Mouse (Mus musculus) neutrophil, adult 5-6 weeks (primary cell): ENCODE measurements around the gene Spock3. TPM values are rescaled to one million over a fixed set of nuclear protein-coding genes. Genes with fewer than 3 reads are reported as not detected.
"Not testable (repeated sequence)": the region's sequence is repeated elsewhere in the genome, so short reads cannot be mapped to it uniquely, and the experiment has no call there.

Experiments used
- ATAC-seq: fragments of 151-379, 151-347 bp; 2 replicates; pipeline ENCODE4 v1.8.0; 2017; ENCODE audit warnings: mild to moderate bottlenecking, moderate TSS enrichment; ENCODE audit not compliant: insufficient number of reproducible peaks, poor library complexity, low FRiP score, severe bottlenecking; ENCODE audit errors: extremely low read depth
- total RNA-seq: library from RNA; stranded (forward); fragments of 200-1000 nt; gene quantifications from 2 replicates; pipeline ENCODE4 v1.2.3, GENCODE M21; 2017

Spock3 gene
- not detected in 2 replicates for total RNA-seq

DNA sequence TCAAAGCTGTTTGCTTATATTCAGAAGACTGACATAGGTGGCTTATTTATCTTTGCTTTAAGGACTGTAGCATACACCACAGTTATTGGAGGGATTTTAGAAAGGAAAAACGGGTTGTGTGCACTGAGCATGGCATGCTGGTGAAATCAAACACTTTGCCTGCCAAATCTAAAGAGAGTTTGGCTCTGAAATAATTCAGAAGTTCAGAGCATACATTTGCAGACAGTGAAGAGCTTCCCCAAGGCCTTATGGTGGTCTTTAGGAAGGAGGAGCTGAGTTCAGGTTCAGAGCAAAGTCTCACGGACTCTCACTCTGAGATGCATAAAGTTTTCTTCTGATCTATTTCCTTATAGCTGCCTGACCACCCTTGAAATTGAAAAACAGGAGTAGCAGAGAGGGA is at the start of gene Spock3:
TSS of gene Spock3 (plus strand) at position 301 of the 400 bp plus-strand sequence.
- no peak for ATAC-seq

DNA sequence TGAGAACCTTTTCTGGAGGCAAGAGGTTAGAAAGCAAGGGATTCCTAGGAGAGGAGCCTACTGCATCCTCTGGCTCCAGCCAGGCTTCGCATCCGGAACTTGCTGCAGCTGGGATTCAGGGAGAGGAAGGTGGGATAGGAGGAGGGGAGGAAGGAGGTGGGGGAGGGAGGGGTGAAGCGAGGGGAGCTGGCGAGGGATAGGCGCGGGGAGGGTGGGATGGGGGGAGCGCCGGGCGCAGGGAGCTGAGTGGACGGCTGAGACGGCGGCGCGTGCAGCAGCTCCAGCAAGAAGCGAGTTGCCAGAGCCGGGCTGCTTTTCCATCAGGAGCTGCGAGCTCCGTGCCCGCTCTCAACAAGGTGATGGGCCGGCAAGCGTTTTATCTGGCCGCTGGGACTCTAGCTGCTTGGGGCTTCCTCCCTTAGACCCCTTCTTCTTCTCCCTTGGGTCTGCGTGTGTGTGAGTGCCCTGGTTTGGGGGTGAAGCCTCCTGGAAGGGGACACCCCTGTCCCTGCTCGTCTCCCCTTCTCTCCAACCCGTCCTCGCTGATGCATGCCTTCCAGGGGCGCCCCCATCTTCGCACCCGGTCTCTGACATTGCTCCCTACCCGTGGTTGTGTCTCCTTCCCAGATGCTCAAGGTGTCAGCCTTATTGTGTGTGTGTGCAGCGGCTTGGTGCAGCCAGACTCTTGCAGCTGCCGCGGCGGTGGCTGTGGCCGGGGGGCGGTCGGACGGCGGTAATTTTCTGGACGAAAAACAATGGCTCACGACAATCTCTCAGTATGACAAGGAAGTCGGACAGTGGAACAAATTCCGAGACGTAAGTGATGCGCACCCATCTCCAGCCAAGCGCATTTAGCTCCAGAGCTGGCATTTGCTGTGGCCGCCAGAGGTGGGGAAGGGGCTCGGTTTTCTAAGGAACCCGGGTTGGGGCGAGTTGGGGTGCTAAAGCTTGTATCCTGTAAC is 645 bp downstream of the Spock3 start:
- no peak for ATAC-seq

DNA sequence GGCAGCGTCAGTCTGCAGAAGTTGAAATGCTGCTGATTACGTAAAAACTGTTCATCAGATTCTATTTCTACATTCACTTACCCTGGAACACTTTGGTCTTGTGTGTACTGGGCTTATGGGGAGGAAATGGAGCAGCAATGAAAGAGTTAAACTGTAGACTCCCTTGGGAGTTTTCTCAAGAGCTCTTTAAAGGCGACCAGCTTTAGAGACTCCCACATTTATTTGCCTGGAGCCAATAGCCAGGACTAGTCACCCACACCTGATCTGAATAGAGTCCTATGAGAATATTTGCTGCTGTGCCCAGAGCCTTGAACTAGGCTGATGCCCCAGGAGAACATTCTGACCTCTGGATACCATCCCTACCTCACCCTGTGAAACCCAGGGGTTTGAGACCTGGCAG is 1.7 kb downstream of the Spock3 start:
- no peak for ATAC-seq

DNA sequence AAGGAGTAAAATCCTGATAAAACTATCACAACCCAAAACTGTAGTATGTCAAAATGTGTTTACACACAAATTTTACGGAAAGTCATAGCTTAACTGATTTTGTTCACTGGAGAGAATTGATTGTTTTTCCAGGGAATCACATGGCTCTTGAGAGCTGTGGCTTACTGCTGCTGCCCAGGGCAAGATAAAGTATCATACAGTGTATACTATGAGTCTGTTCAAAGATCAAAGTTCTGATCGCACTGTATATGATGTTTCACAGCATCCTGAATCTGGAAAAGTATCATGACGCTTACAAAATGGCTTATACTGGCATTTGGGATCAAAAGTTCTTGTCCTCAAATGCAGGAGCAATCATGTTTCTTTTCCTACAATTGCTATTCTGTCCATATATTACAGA is 11.8 kb downstream of the Spock3 start:
- ATAC-seq = no peak

DNA sequence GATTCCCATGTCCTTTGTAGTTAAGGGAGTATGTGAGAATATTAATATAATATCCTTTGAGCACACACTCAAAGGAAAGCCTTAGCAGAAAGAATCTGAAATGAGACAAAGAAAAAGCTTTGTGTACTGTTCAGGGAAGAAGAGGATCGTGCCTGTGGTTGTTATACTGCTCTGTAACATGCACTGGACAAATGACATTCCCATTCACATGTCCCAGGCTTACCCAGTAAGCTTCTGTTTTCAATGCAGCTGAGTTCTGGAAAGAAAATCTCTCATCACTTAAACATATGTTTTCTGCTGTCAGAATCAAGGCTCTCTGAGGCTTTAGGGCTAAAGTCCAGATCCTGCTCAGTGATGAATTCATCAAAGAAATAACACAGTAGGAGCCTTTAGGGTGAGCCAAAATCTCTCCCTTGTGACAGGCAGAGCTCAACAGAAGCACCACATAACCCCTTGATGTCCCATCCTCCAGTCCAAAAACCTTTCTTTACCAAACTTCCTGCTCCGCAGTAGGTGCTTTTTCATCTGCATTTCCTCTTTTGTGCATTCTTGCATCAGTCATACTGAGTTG is 19.1 kb downstream of the Spock3 start:
- ATAC-seq = no peak

DNA sequence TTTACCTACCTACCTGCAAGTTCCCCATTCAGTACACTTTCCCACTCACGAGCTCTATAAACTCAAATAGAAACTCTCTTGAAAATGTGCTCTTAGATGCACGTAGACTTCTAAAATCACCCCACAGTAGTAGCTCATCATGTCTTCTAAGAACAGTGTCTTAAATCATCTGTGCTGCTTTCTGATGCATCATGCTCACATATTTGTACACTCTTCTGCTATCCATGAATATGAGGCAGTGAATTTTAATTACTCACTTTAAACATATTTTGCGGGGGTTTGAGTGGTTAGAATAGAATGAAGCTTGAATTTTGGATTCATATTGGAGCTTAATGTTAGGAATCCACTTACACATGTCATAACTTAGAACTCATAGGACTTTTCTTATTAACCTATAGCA is 138.2 kb downstream of the Spock3 start:
- no peak for ATAC-seq

DNA sequence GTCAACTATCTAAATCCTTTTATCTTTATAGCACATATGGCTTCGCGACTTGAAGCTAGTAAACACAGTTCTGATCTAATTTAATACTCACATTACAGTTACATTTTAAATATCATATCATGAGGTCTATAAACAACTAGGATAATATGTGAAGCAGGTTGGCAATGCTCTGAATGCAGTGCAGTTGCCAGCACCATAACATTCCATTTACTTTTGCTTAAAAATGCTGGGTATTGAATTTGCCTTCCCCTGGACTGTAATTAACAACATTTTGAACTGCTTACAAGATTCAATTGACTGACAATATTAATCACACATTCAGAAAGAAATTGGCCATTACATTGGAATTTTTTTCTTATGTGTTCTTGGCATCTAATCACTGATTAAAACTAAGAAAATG is 147.4 kb downstream of the Spock3 start:
- ATAC-seq = no peak

DNA sequence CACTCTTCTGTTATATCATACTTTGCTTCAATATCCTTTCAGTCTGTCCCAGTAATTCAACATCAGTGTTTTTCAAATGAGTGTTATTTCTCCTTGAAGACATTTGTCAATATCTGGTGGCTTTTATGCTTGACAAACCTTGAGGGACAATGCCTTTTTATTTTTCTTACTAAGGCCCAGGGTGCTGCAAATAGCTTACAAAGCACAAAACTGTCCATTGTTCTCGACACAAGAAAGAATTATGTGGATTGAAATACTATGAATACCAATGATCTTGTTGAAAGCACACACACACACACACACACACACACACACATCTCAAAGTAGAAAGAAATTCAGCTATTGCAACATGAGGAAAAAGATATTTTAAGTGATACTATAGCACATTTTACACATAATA is 159.0 kb downstream of the Spock3 start:
- no peak for ATAC-seq

DNA sequence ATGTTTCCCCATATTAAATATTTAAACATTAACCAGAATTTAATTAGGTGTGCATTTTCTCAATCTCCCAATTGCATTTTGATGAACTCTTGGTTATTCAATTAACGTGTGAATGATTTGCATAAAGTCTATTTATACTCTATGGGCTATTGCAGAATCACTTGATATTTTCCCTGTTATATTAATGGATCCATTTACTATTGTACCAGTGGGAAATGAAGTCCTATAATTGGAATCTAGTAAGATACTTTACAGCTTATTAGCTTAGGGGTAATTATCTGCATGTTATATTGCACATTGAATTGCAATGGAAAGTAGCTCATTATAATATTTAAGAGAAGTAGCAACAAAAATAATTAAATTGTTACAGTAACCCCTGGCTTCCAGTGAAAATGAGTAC is 162.1 kb downstream of the Spock3 start:
- no peak for ATAC-seq

DNA sequence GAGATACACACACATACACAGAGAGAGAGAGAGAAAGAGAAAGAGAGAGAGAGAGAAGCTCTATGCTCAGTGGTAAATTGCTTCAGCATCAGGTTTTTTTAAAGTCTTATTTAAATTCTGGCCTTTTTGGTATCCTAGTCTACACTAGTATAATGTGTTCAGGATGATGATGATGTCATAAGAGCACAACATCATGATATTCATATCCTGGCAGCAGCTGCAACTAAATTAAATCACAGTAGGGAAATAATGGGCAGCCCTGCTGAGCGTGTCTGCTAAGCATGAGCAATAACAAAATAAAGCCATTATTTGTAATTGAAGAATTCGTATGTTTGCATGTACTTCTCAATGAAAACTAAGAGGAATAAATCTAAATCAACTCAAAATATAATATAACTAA is 169.7 kb downstream of the Spock3 start:
- no peak for ATAC-seq

DNA sequence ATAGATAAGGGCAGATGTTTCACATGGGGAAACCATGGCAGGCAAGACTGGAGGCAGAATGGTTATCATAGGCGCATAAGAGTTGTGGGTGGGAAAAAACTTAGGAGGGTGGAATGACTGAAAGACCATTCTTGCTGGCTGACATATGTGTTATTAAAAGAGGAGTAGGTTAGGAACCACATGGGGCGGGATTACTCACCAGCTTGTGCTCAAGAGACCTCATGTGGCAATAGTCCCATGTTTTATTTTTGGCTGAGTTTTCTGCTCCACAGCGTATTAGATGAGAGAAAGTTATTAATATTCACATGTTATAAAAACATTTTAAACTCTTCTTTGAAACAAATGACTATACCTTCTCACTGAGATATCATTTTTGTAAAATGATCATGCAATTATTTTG is 184.6 kb downstream of the Spock3 start:
- no peak for ATAC-seq

DNA sequence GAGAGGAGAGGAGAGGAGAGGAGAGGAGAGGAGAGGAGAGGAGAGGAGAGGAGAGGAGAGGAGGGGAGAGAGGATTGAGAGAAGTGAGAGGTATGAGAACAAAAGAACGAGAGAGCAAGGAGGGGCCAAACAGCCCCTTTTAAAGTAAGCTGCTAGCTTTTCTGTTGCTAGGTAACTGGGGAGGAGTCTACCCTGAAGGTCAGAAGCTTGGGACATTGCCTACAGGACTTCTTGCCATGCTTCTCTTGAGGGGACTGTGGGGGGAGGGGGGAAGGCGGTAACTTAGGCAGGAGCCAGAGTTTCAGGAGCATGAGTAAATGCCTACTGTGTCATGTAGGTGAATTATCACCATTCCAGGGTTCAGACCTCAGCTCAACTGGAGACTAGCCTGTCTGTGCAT is 213.1 kb downstream of the Spock3 start:
- ATAC-seq = not testable (repeated sequence)

DNA sequence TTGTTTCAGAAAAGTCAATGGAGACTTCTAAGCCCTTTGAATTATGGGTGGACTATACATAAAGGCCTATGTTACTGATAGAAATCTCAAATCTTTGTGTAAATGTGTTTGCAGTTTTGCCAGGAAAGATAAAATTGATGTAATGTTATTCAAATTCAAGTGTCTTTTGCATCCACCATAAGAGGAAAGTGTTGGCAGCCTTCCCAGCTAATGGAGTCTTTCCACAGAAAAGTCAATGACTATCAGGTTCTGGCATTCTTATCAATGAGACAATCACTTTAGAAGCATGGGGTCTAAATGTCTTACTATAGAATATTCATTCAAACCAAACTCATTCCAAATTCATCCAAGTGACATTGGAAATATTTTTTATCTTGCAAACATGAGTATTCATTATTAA is 214.5 kb downstream of the Spock3 start:
- ATAC-seq = no peak

DNA sequence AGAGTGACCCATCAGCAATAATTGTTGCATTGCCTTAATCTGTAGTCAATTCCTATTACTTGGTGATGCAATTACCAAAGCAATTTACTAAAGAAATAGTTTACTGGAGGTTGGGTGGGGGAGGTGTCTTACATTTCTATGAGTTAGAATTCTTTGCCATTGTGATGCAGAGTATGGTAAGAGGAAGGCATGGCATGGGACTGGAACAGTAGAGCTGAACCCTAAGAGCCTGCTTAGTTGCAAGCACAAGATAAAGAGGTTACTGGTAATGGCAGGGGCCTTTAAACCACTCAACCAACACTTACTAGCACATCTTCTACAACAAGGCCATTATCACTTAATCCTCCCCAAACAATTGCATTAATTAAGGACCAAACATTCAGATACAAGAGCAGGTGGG is 219.1 kb downstream of the Spock3 start:
- ATAC-seq = no peak

DNA sequence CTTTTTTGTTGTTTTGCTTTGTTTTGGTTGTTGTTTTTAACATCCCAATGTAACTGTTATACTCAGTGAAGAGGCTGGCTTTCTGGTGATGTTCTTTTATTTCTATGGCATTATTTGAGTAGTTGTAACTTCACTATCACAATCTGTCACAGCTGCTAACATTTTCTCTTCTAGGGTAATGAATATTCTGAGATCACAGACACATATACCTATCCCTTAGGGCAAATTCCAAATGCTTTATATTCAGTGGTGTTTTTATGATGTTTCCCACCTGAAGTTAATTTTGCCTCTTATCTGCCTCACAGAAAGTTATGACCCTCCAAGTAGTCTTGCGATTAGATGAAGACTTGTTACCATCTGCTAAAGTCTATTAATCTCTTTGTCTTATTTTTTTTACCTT is 230.5 kb downstream of the Spock3 start:
- ATAC-seq = no peak

DNA sequence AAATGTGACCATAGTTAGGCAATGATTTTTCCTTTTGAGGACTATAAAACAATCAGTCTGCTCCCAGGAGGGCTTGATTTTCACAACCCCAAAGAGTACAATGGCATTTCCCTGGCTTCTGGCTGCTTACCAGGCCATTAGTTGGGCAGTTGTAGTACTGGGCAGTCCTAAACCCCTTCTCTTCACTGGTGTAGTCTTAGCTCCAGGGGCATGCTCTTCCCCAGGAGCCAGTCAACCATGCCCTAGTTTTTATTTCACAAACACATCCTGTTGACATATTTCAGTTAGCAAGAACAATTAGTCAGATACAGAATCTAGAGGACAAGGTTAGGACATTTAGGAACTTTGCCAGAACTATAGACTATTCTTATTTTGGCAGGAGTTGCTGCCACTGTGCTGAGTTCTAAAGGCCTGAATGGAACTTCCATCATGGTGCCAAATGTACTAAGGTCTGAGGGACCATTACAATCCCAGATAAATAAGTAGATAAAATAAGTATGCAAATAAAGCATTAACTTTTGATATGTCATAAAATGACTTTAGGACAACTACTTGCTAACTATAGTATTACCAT is 308.1 kb downstream of the Spock3 start:
- no peak for ATAC-seq

DNA sequence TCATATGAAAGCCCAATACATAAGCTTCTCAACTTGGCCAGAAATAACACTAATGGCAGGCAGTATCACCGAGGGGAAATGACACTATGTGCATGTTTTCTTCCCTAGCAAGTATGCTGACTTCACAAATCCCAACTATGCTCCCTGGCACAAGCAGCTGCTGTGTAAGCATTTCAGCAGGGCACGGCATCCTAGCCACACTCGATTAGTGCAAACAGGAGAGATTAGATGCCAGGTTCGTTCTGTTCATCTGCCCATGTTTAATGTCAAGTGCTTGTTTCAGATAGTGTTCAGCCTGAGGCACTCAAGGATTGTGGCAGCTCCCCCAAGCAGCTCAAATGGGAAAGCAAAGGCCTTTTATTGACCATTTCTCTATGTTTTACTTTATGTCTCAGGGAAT is 311.7 kb downstream of the Spock3 start:
- no peak for ATAC-seq

DNA sequence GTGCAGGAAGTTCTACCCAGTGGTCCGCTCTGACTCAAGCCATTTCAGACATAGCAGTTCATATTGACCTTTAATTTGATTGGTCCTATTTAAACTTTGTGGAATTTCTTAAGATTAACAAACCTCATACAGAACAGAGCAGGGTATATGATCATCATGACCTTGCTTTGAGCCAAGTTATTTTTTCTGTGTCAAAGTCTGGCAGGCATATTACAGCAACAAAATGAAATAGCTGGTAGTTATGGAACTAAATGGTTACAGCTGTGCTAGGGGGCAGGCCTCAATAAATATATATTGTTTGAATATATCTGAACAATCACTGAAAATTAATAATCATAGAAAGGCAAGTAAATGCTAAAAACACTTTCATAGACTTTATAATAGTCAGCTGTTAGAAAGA is 384.6 kb downstream of the Spock3 start:
- no peak for ATAC-seq

DNA sequence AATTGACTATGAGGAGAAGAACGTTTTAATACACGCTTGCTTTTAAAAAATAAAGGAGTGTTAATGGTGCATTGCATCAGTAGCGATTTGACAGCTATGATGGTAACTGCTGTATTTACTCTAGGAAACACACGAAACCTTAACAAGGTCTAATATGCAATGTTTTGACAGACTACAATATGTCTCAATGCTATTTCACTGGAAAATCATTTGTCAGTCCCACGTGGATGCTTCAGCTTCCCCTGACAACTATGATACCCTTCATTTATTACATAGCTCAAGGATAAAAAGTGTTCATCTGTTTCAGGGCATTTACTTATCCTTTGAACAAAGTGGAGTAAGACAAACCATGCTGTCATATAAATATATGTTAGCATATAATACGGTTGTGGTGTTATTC is 417.8 kb downstream of the Spock3 start:
- ATAC-seq = no peak

DNA sequence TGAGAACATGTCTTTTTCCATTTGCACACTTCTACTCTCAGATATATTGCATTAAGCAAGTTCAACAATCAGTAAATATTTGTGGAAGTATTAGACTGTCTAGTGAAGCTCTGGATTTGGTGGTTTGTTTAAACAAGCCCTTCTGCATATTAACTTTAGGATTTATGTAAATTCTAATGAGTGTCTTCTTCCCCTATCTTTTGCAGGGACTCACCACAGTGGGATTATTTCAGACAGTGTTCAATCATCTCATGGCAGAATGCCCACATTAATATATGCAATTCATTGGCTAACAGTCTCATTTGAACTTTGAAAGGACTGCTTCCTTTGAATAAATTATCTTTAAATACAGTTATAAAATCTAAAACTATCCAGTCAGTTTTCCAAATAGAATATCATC is 446.9 kb downstream of the Spock3 start:
- no peak for ATAC-seq
